Mouse (Mus musculus) heart, postnatal 0 days (tissue): ENCODE measurements at regions not wholly inside any gene's neighbourhood (a gene's known extent, or its start where the extent isn't known, plus 50 kb on each side); places are given as distances from the start of the nearest gene placed in this dataset.

ENCODE experiments used
- ATAC-seq: fragments of 200-750 bp; cut with Nextera tagmentation; 2 replicates; pipeline ENCODE4 v1.8.0; 2017; ENCODE audit warnings: low read depth, moderate number of reproducible peaks, moderate library complexity; ENCODE audit not compliant: insufficient read depth
- DNase-seq: peaks from one replicate; pipeline ENCODE4 v3.0.0-alpha.2; 2016; ENCODE audit warnings: low spot score
- H3K27ac ChIP-seq: fragments of 300-500 bp; sonication (generic); 2 replicates; pipeline ENCODE4 v1.5.1; 2014; ENCODE audit warnings: low read depth, mild to moderate bottlenecking
- H3K27me3 ChIP-seq: fragments of 300-500 bp; sonication (generic); 2 replicates; pipeline ENCODE4 v1.6.1; 2014; ENCODE audit warnings: low read length, mixed read lengths; ENCODE audit not compliant: control insufficient read depth, insufficient read depth
- H3K36me3 ChIP-seq: fragments of 300-500 bp; sonication (generic); replicated peaks from 2 replicates; pipeline ENCODE4 v1.6.1; 2014; ENCODE audit warnings: low read length, mixed read lengths; ENCODE audit not compliant: control insufficient read depth, insufficient read depth
- H3K4me1 ChIP-seq: fragments of 300-500 bp; sonication (generic); 2 replicates; pipeline ENCODE4 v1.6.1; 2014; ENCODE audit warnings: antibody characterized with exemption; ENCODE audit not compliant: control insufficient read depth, insufficient read depth
- H3K4me2 ChIP-seq: fragments of 300-500 bp; sonication (generic); 2 replicates; pipeline ENCODE4 v1.6.1; 2014; ENCODE audit warnings: low read depth, mild to moderate bottlenecking, low read length, moderate library complexity
- H3K4me3 ChIP-seq: fragments of 300-500 bp; sonication (generic); 2 replicates; pipeline ENCODE4 v1.5.1; 2014; ENCODE audit warnings: low read depth, low read length
- H3K9ac ChIP-seq: fragments of 300-500 bp; sonication (generic); replicated peaks from 2 replicates; pipeline ENCODE4 v1.6.1; 2014; ENCODE audit warnings: low read depth, low read length, mixed read lengths
- H3K9me3 ChIP-seq: fragments of 300-500 bp; sonication (generic); replicated peaks from 2 replicates; pipeline ENCODE4 v1.6.1; 2016; ENCODE audit warnings: low read length; ENCODE audit not compliant: control insufficient read depth
- CTCF ChIP-seq: IDR thresholded peaks from 2 replicates; pipeline ENCODE4 v1.5.1; 2016; ENCODE audit warnings: antibody characterized with exemption, control low read depth, low read depth
- EP300 ChIP-seq: IDR thresholded peaks from 2 replicates; pipeline ENCODE4 v1.6.1; 2016; ENCODE audit warnings: antibody characterized with exemption, low read depth
- WGBS: fragments of 180-500 bp; shearing (Covaris S2); extraction: QIAGEN DNeasy Blood & Tissue Kit; methylation state at CpG from one replicate; pipeline ENCODE4 v1.1.7; 2014; 5-methylcytosine and 5-hydroxymethylcytosine counted together

GRCm38 (mm10) chr16:77236021-77236420, 222.5 kb downstream of the Usp25 start:
- H3K4me2 ChIP-seq = no peak overlapping the region
- ATAC-seq (no peak), DNase-seq (no peak)
- no peak for TF ChIP-seq EP300
- no peak for TF ChIP-seq CTCF
- no peaks in the 10 kb centered on the region for H3K36me3 ChIP-seq
- no peak overlapping the region for H3K9ac ChIP-seq
- H3K4me3 ChIP-seq = no peak overlapping the region
- 89% methylated on average over 4 of the region's 4 CpGs for WGBS
- no peaks in the 10 kb centered on the region for H3K9me3 ChIP-seq
- H3K27me3 ChIP-seq = no peaks in the 10 kb centered on the region
- H3K4me1 ChIP-seq = no peaks in the 10 kb centered on the region
- no peak overlapping the region for H3K27ac ChIP-seq

- DNase-seq (no peak), ATAC-seq (no peak)
- no peaks in the 10 kb centered on the region for H3K4me1 ChIP-seq
- no peak overlapping the region for H3K4me3 ChIP-seq
- no peak overlapping the region for H3K9ac ChIP-seq
- H3K36me3 ChIP-seq = no peaks in the 10 kb centered on the region
- WGBS = 92% methylated on average over 5 of the region's 5 CpGs
- TF ChIP-seq CTCF = no peak
- no peak for TF ChIP-seq EP300
- no peak overlapping the region for H3K4me2 ChIP-seq
- no peak overlapping the region for H3K27ac ChIP-seq
- H3K27me3 ChIP-seq = no peaks in the 10 kb centered on the region
- no peaks in the 10 kb centered on the region for H3K9me3 ChIP-seq
Observed at GRCm38 (mm10) chr16:77235449-77235848, 221.9 kb downstream of the Usp25 start.
